15 mouse cellular contexts compared by ENCODE assay signal in genomic region chr5:36481114-36481513, GRCm38 (mm10). TPM values are rescaled to one million over a fixed set of nuclear protein-coding genes. Genes with fewer than 3 reads are reported as not detected.
DNase-seq lines count a peak whose midpoint lies in the region; ATAC-seq and TF ChIP-seq lines count a peak whose summit lies in the region.
"Had no signal": no experiment of that assay in that cellular context is flagged by ENCODE, and none has a peak within 500 bp of the region (broad histone marks: within the 10 kb centered on the region; RNA-seq: fewer than 3 reads in every experiment).

No protein-coding gene starts in this region.

- H3K4me1 ChIP-seq in embryonic facial prominence, embryonic 14.5 days (ENCODE audit: control insufficient read depth, insufficient read depth, low read length): peaks cover 16% of the 10 kb centered on the region
- H3K4me1 ChIP-seq in embryonic facial prominence, embryonic 10.5 days: peaks cover 38% of the 10 kb centered on the region
- H3K4me1 ChIP-seq in kidney, postnatal 0 days (replicated peaks; ENCODE audit: insufficient read depth, low read length): peaks cover 20% of the 10 kb centered on the region
- H3K4me1 ChIP-seq in neural tube, embryonic 11.5 days (ENCODE audit: control insufficient read depth, insufficient read depth, low read length): peaks cover 18% of the 10 kb centered on the region

- peaks cover 15% of the 10 kb centered on the region for H3K27me3 ChIP-seq in embryonic facial prominence, embryonic 14.5 days (replicated peaks; ENCODE audit: control insufficient read depth, insufficient read depth, low read length)
- peaks cover 16% of the 10 kb centered on the region for H3K27me3 ChIP-seq in embryonic facial prominence, embryonic 10.5 days (replicated peaks; ENCODE audit: low read depth, poor library complexity, severe bottlenecking)
- peaks cover 4% of the 10 kb centered on the region; the same call in 1 of the 2 replicates for H3K27me3 ChIP-seq in kidney, postnatal 0 days (ENCODE audit: insufficient read depth, low read length)
- H3K27me3 ChIP-seq in neural tube, embryonic 11.5 days (ENCODE audit: control insufficient read depth, insufficient read depth, low read length): no peaks in the 10 kb centered on the region

- 0 out of 2 replicates have a peak overlapping the region, but pooled peaks have one; percentile 2 for H3K9ac ChIP-seq in embryonic facial prominence, embryonic 14.5 days (ENCODE audit: low read depth, low read length)
- H3K9ac ChIP-seq in kidney, postnatal 0 days (ENCODE audit: low read depth, low read length): no peak overlapping the region
- H3K9ac ChIP-seq in neural tube, embryonic 11.5 days (ENCODE audit: low read length): peak overlapping the region; percentile 22; the same call in 1 of the 2 replicates
- H3K9ac ChIP-seq: heart, embryonic 15.5 days had no signal

- DNase-seq in embryonic facial prominence, embryonic 14.5 days (ENCODE audit: low spot score): no peak
- DNase-seq in embryonic facial prominence, embryonic 10.5 days (ENCODE audit: low spot score): no peak
- DNase-seq in kidney, postnatal 0 days (ENCODE audit: low spot score): no peak
- no peak for DNase-seq in kidney, postnatal 25 days
- no peak for DNase-seq in neural tube, embryonic 11.5 days (ENCODE audit: low spot score)
- no peak for DNase-seq in neural tube, embryonic 10.5 days (ENCODE audit: extremely low spot score, low spot score)
- DNase-seq in retina, postnatal 1 day: peak; percentile 41
- DNase-seq: cerebellum, adult 11 months; gastrocnemius, postnatal 25 days; left cerebral cortex, postnatal 4 days; lung, adult 2 months had no signal

- peak; percentile 54; the same call in 1 of the 2 replicates for TF ChIP-seq CTCF in kidney, postnatal 0 days (IDR thresholded peaks at IDR 0.05; ENCODE audit: low read depth)

- no peak for ATAC-seq in embryonic facial prominence, embryonic 14.5 days (ENCODE audit: low read depth)
- ATAC-seq in kidney, postnatal 0 days (replicated peaks; ENCODE audit: low FRiP score, low read depth): no peak
- no peak for ATAC-seq in neural tube, embryonic 11.5 days (ENCODE audit: insufficient read depth, low FRiP score, low TSS enrichment)
- ATAC-seq in erythroblast, adult 5-6 weeks (replicated peaks; ENCODE audit: low FRiP score, poor library complexity, severe bottlenecking): no peak
- ATAC-seq: activated CD4-positive, CD25-positive, alpha-beta regulatory T cell, adult 4 months; hindbrain, embryonic 16.5 days had no signal

- H3K36me3 ChIP-seq in embryonic facial prominence, embryonic 14.5 days (ENCODE audit: control insufficient read depth, insufficient read depth, low read length): peaks cover 5% of the 10 kb centered on the region; the same call in 1 of the 2 replicates
- H3K36me3 ChIP-seq in embryonic facial prominence, embryonic 10.5 days (replicated peaks): peaks cover 29% of the 10 kb centered on the region
- peaks cover under 1% of the 10 kb centered on the region; the same call in 1 of the 2 replicates for H3K36me3 ChIP-seq in kidney, postnatal 0 days (ENCODE audit: insufficient read depth, low read length)
- H3K36me3 ChIP-seq in neural tube, embryonic 11.5 days (ENCODE audit: control insufficient read depth, insufficient read depth, low read length): no peaks in the 10 kb centered on the region
- H3K36me3 ChIP-seq: heart, embryonic 15.5 days had no signal

- H3K4me2 ChIP-seq in embryonic facial prominence, embryonic 14.5 days (ENCODE audit: low read depth, low read length): no peak overlapping the region
- no peak overlapping the region for H3K4me2 ChIP-seq in kidney, postnatal 0 days (ENCODE audit: low read length)
- no peak overlapping the region for H3K4me2 ChIP-seq in neural tube, embryonic 11.5 days (ENCODE audit: low read depth)
- H3K4me2 ChIP-seq: heart, embryonic 15.5 days had no signal

- H3K27ac ChIP-seq in embryonic facial prominence, embryonic 14.5 days (replicated peaks; ENCODE audit: low read depth, low read length): no peak overlapping the region
- H3K27ac ChIP-seq in embryonic facial prominence, embryonic 10.5 days (replicated peaks): no peak overlapping the region
- no peak overlapping the region for H3K27ac ChIP-seq in kidney, postnatal 0 days
- H3K27ac ChIP-seq in neural tube, embryonic 11.5 days (ENCODE audit: low read depth, low read length): no peak overlapping the region
- H3K27ac ChIP-seq: heart, embryonic 15.5 days had no signal

- H3K9me3 ChIP-seq in embryonic facial prominence, embryonic 14.5 days (ENCODE audit: control insufficient read depth, low read length): no peaks in the 10 kb centered on the region
- 0 out of 2 replicates have a peak, but pooled peaks cover 2% of the 10 kb centered on the region for H3K9me3 ChIP-seq in embryonic facial prominence, embryonic 10.5 days
- H3K9me3 ChIP-seq in kidney, postnatal 0 days (replicated peaks; ENCODE audit: low read length): no peaks in the 10 kb centered on the region
- H3K9me3 ChIP-seq in neural tube, embryonic 11.5 days (ENCODE audit: control insufficient read depth, low read length): no peaks in the 10 kb centered on the region
- H3K9me3 ChIP-seq: heart, embryonic 15.5 days had no signal

- no peak overlapping the region for H3K4me3 ChIP-seq in embryonic facial prominence, embryonic 14.5 days (ENCODE audit: low read depth, low read length)
- H3K4me3 ChIP-seq in embryonic facial prominence, embryonic 10.5 days: no peak overlapping the region
- no peak overlapping the region for H3K4me3 ChIP-seq in kidney, postnatal 0 days (replicated peaks; ENCODE audit: low read depth, low read length)
- H3K4me3 ChIP-seq in neural tube, embryonic 11.5 days (ENCODE audit: low read depth, low read length): no peak overlapping the region
- H3K4me3 ChIP-seq: heart, embryonic 15.5 days had no signal

- WGBS in embryonic facial prominence, embryonic 14.5 days: 88% methylated on average over 1 of the region's 1 CpGs
- 78% methylated on average over 1 of the region's 1 CpGs for WGBS in embryonic facial prominence, embryonic 10.5 days
- 61% methylated on average over 1 of the region's 1 CpGs for WGBS in kidney, postnatal 0 days
- WGBS in neural tube, embryonic 11.5 days: 67% methylated on average over 1 of the region's 1 CpGs

RNA-seq across cellular contexts. Expression of gene Tada2b, which starts 3.0 kb away (rescaled TPM):
- 4.0 and 4.2 TPM in 2 replicates for polyA plus RNA-seq in embryonic facial prominence, embryonic 14.5 days (2014; fragmentation: Nextera tagmentation; extraction: Ambion mirVana)
- polyA plus RNA-seq in embryonic facial prominence, embryonic 10.5 days (2016; fragmentation: Nextera tagmentation; extraction: Ambion mirVana): 1.3 and 1.7 TPM in 2 replicates
- polyA plus RNA-seq in kidney, postnatal 0 days (2015; fragmentation: Nextera tagmentation; extraction: Ambion mirVana): 2.4 and 2.6 TPM in 2 replicates
- 4.0 and 4.2 TPM in 2 replicates for polyA plus RNA-seq in neural tube, embryonic 11.5 days (2014; fragmentation: Nextera tagmentation; extraction: Ambion mirVana)
- total RNA-seq in erythroblast, adult 5-6 weeks (2015; ENCODE audit: low replicate concordance): 4.8 and 6.5 TPM in 2 replicates
- total RNA-seq in erythroblast, adult 5-6 weeks (2017; ENCODE audit: low replicate concordance): 2.3 and 9.6 TPM in 2 replicates

RNA-seq across cellular contexts. Expression of gene Ccdc96, which starts 3.3 kb away (rescaled TPM):
- 0.88 and 1.7 TPM in 2 replicates for polyA plus RNA-seq in embryonic facial prominence, embryonic 14.5 days (2014; fragmentation: Nextera tagmentation; extraction: Ambion mirVana)
- 1.9 and 2.0 TPM in 2 replicates for polyA plus RNA-seq in embryonic facial prominence, embryonic 10.5 days (2016; fragmentation: Nextera tagmentation; extraction: Ambion mirVana)
- 0.68 and 0.74 TPM in 2 replicates for polyA plus RNA-seq in kidney, postnatal 0 days (2015; fragmentation: Nextera tagmentation; extraction: Ambion mirVana)
- 3.4 and 3.8 TPM in 2 replicates for polyA plus RNA-seq in neural tube, embryonic 11.5 days (2014; fragmentation: Nextera tagmentation; extraction: Ambion mirVana)
- not detected in 2 replicates for total RNA-seq in erythroblast, adult 5-6 weeks (2015; ENCODE audit: low replicate concordance)
- 0.84 TPM in 1 of 2 replicates, not detected in the other for total RNA-seq in erythroblast, adult 5-6 weeks (2017; ENCODE audit: low replicate concordance)
- polyA plus RNA-seq: activated CD4-positive, CD25-positive, alpha-beta regulatory T cell, adult 4 months had no signal

RNA-seq across cellular contexts. Expression of gene Grpel1, which starts 16.3 kb away (rescaled TPM):
- 49.0 and 52.7 TPM in 2 replicates for polyA plus RNA-seq in embryonic facial prominence, embryonic 14.5 days (2014; fragmentation: Nextera tagmentation; extraction: Ambion mirVana)
- 59.8 and 62.2 TPM in 2 replicates for polyA plus RNA-seq in embryonic facial prominence, embryonic 10.5 days (2016; fragmentation: Nextera tagmentation; extraction: Ambion mirVana)
- 67.5 and 68.0 TPM in 2 replicates for polyA plus RNA-seq in kidney, postnatal 0 days (2015; fragmentation: Nextera tagmentation; extraction: Ambion mirVana)
- polyA plus RNA-seq in neural tube, embryonic 11.5 days (2014; fragmentation: Nextera tagmentation; extraction: Ambion mirVana): 56.2 and 58.6 TPM in 2 replicates
- total RNA-seq in erythroblast, adult 5-6 weeks (2015; ENCODE audit: low replicate concordance): 8.2 and 8.5 TPM in 2 replicates
- total RNA-seq in erythroblast, adult 5-6 weeks (2017; ENCODE audit: low replicate concordance): 10.6 and 12.4 TPM in 2 replicates
